Mouse (Mus musculus) liver, adult 2 months (tissue): ENCODE results near the gene Cd164l2.

Experiments used
- CTCF ChIP-seq: fragments of 200-500 bp; IDR thresholded peaks from 2 replicates; pipeline ENCODE4 v1.5.1; 2011; ENCODE audit warnings: low read depth, low read length, control low read depth
- POLR2A ChIP-seq: fragments of 200-500 bp; IDR thresholded peaks from 2 replicates; pipeline ENCODE4 v1.6.1; 2011; ENCODE audit warnings: low read length, control low read depth; ENCODE audit not compliant: insufficient read depth; ENCODE audit errors: extremely low read depth

DNA sequence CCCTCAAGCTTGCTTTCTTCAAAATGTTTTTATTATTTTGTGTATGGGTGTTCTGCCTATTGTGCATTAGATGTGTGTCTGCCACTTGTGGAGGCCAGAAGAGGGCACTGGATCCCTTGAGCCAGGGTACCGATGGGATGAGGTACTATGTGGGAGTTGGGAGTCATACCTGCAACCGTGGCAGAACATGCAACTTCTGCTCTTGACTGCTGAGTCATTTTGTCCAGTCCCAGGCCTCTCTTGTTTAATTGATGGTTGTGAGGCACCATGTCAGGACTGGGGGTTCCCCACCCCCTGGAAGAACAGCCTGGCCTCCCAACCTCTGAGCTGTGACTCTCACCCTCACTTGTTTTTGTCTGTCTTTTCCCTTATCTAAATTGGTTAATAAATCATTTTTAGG, 52.6 kb downstream of the Cd164l2 start:
- TF ChIP-seq CTCF (no peak), POLR2A (no peak)
